ENCODE assay signal across 10 mouse cellular contexts in genomic region chr11:68215206-68215912, GRCm38 (mm10).
DNase-seq lines count a peak whose midpoint lies in the region; ATAC-seq and TF ChIP-seq lines count a peak whose summit lies in the region.
"Had no signal": no experiment of that assay in that cellular context is flagged by ENCODE, and none has a peak within 500 bp of the region (broad histone marks: within the 10 kb centered on the region; RNA-seq: fewer than 3 reads in every experiment).

No protein-coding gene starts in this region.

- H3K4me2 ChIP-seq in intestine, embryonic 14.5 days (ENCODE audit: low read length): no peak overlapping the region
- no peak overlapping the region for H3K4me2 ChIP-seq in intestine, postnatal 0 days (replicated peaks; ENCODE audit: low read depth)
- peak overlapping the region; percentile 28; the same call in 1 of the 2 replicates for H3K4me2 ChIP-seq in forebrain, embryonic 13.5 days
- no peak overlapping the region for H3K4me2 ChIP-seq in limb, embryonic 12.5 days
- H3K4me2 ChIP-seq in neural tube, embryonic 14.5 days (ENCODE audit: low read depth, low read length): no peak overlapping the region

- no peak for DNase-seq in intestine, embryonic 14.5 days (ENCODE audit: low spot score)
- no peak for DNase-seq in frontal cortex, adult 2 months (ENCODE audit: extremely low spot score in 1 of 2, low spot score in 1 of 2)
- no peak for DNase-seq in left cerebral cortex, adult 18-20 months (ENCODE audit: low spot score in 2 of 2)

- H3K27me3 ChIP-seq in intestine, embryonic 14.5 days (replicated peaks; ENCODE audit: control insufficient read depth, insufficient read depth, low read length): no peaks in the 10 kb centered on the region
- H3K27me3 ChIP-seq in intestine, postnatal 0 days (replicated peaks; ENCODE audit: control insufficient read depth, insufficient read depth, low read length): no peaks in the 10 kb centered on the region
- H3K27me3 ChIP-seq in forebrain, embryonic 13.5 days: no peaks in the 10 kb centered on the region
- H3K27me3 ChIP-seq in limb, embryonic 12.5 days: no peaks in the 10 kb centered on the region; the same call in 1 of the 2 replicates
- no peaks in the 10 kb centered on the region for H3K27me3 ChIP-seq in neural tube, embryonic 14.5 days (ENCODE audit: control insufficient read depth, insufficient read depth, low read length)
- H3K27me3 ChIP-seq: CH12.LX had no signal

- no peak for ATAC-seq in intestine, embryonic 14.5 days (replicated peaks; ENCODE audit: low FRiP score, low TSS enrichment, low read depth)
- ATAC-seq in intestine, postnatal 0 days: no peak
- peak; percentile 72 for ATAC-seq in forebrain, embryonic 13.5 days
- ATAC-seq in limb, embryonic 12.5 days (ENCODE audit: insufficient number of reproducible peaks, insufficient read depth, low FRiP score, low TSS enrichment, low read depth): no peak
- peak; percentile 56 for ATAC-seq in neural tube, embryonic 14.5 days (ENCODE audit: low read depth)
- no peak for ATAC-seq in megakaryocyte-erythroid progenitor cell, adult 5-6 weeks (replicated peaks; ENCODE audit: low FRiP score, low TSS enrichment, poor library complexity, severe bottlenecking)

- H3K9me3 ChIP-seq in intestine, embryonic 14.5 days (ENCODE audit: control insufficient read depth, low read length): no peaks in the 10 kb centered on the region
- no peaks in the 10 kb centered on the region for H3K9me3 ChIP-seq in intestine, postnatal 0 days (ENCODE audit: control insufficient read depth)
- no peaks in the 10 kb centered on the region for H3K9me3 ChIP-seq in forebrain, embryonic 13.5 days (replicated peaks)
- H3K9me3 ChIP-seq in limb, embryonic 12.5 days: no peaks in the 10 kb centered on the region
- H3K9me3 ChIP-seq in neural tube, embryonic 14.5 days (ENCODE audit: control insufficient read depth, low read length): no peaks in the 10 kb centered on the region

- H3K4me3 ChIP-seq in intestine, embryonic 14.5 days (ENCODE audit: low read depth, low read length): no peak overlapping the region
- no peak overlapping the region for H3K4me3 ChIP-seq in intestine, postnatal 0 days (ENCODE audit: low read depth, low read length)
- H3K4me3 ChIP-seq in forebrain, embryonic 13.5 days: no peak overlapping the region
- no peak overlapping the region for H3K4me3 ChIP-seq in limb, embryonic 12.5 days (replicated peaks)
- no peak overlapping the region for H3K4me3 ChIP-seq in neural tube, embryonic 14.5 days (ENCODE audit: low read depth, low read length)

- H3K4me1 ChIP-seq in intestine, embryonic 14.5 days (replicated peaks; ENCODE audit: control insufficient read depth, insufficient read depth, low read length): peaks cover 26% of the 10 kb centered on the region
- peaks cover 13% of the 10 kb centered on the region; the same call in 1 of the 2 replicates for H3K4me1 ChIP-seq in intestine, postnatal 0 days (replicated peaks; ENCODE audit: control insufficient read depth, insufficient read depth, low read length)
- H3K4me1 ChIP-seq in forebrain, embryonic 13.5 days: peaks cover 31% of the 10 kb centered on the region
- H3K4me1 ChIP-seq in limb, embryonic 12.5 days (replicated peaks): peaks cover 96% of the 10 kb centered on the region
- peaks cover 24% of the 10 kb centered on the region for H3K4me1 ChIP-seq in neural tube, embryonic 14.5 days (ENCODE audit: control insufficient read depth, insufficient read depth, low read length)

- WGBS in intestine, embryonic 14.5 days: 38% methylated on average over 6 of the region's 6 CpGs
- WGBS in intestine, postnatal 0 days: 41% methylated on average over 6 of the region's 6 CpGs
- 11% methylated on average over 6 of the region's 6 CpGs for WGBS in forebrain, embryonic 13.5 days
- WGBS in limb, embryonic 12.5 days: 35% methylated on average over 6 of the region's 6 CpGs
- 19% methylated on average over 6 of the region's 6 CpGs for WGBS in neural tube, embryonic 14.5 days

- TF ChIP-seq CTCF in intestine, postnatal 0 days (IDR thresholded peaks at IDR 0.05; ENCODE audit: low read depth): no peak

- 0 out of 2 replicates have a peak overlapping the region, but pooled peaks have one; percentile 3 for H3K27ac ChIP-seq in intestine, embryonic 14.5 days (ENCODE audit: low read depth)
- H3K27ac ChIP-seq in intestine, postnatal 0 days (ENCODE audit: low read depth, low read length): no peak overlapping the region
- H3K27ac ChIP-seq in forebrain, embryonic 13.5 days: peak overlapping the region; percentile 84
- H3K27ac ChIP-seq in limb, embryonic 12.5 days: no peak overlapping the region
- peak overlapping the region; percentile 69 for H3K27ac ChIP-seq in neural tube, embryonic 14.5 days (ENCODE audit: low read depth, low read length)
- H3K27ac ChIP-seq: kidney, postnatal 0 days had no signal

- H3K36me3 ChIP-seq in intestine, embryonic 14.5 days (ENCODE audit: control insufficient read depth, insufficient read depth, low read length): no peaks in the 10 kb centered on the region
- 0 out of 2 replicates have a peak, but pooled peaks cover 3% of the 10 kb centered on the region for H3K36me3 ChIP-seq in intestine, postnatal 0 days (ENCODE audit: control insufficient read depth, insufficient read depth)
- peaks cover 5% of the 10 kb centered on the region; the same call in 1 of the 2 replicates for H3K36me3 ChIP-seq in forebrain, embryonic 13.5 days (ENCODE audit: poor library complexity, severe bottlenecking)
- no peaks in the 10 kb centered on the region for H3K36me3 ChIP-seq in limb, embryonic 12.5 days
- no peaks in the 10 kb centered on the region for H3K36me3 ChIP-seq in neural tube, embryonic 14.5 days (ENCODE audit: control insufficient read depth, insufficient read depth, low read length)

- no peak overlapping the region for H3K9ac ChIP-seq in intestine, embryonic 14.5 days (ENCODE audit: low read length)
- H3K9ac ChIP-seq in intestine, postnatal 0 days (ENCODE audit: low read depth, low read length): no peak overlapping the region
- 0 out of 2 replicates have a peak overlapping the region, but pooled peaks have one; percentile 8 for H3K9ac ChIP-seq in forebrain, embryonic 13.5 days
- H3K9ac ChIP-seq in limb, embryonic 12.5 days (replicated peaks): 0 out of 2 replicates have a peak overlapping the region, but pooled peaks have one; percentile 4
- no peak overlapping the region for H3K9ac ChIP-seq in neural tube, embryonic 14.5 days (replicated peaks; ENCODE audit: low read depth, low read length)

Comparison
In these comparisons a context has a peak if more than half of its experiments do, and no peak if none do; other contexts are left out.
1. H3K27ac ChIP-seq: peak in intestine, embryonic 14.5 days (single experiment), forebrain, embryonic 13.5 days (single experiment) and neural tube, embryonic 14.5 days (single experiment); none in intestine, postnatal 0 days (single experiment) and limb, embryonic 12.5 days (single experiment).
2. ATAC-seq: peak in forebrain, embryonic 13.5 days (single experiment) and neural tube, embryonic 14.5 days (single experiment); none in intestine, embryonic 14.5 days (single experiment), intestine, postnatal 0 days (single experiment), limb, embryonic 12.5 days (single experiment) and megakaryocyte-erythroid progenitor cell, adult 5-6 weeks (single experiment).
3. H3K9ac ChIP-seq: peak in forebrain, embryonic 13.5 days (single experiment) and limb, embryonic 12.5 days (single experiment); none in intestine, embryonic 14.5 days (single experiment), intestine, postnatal 0 days (single experiment) and neural tube, embryonic 14.5 days (single experiment).